In genomic region chr1:78686872-78687271, GRCm38 (mm10) we compare ENCODE assay signal across 9 mouse cellular contexts. TPM values are rescaled to one million over a fixed set of nuclear protein-coding genes. Genes with fewer than 3 reads are reported as not detected.
DNase-seq lines count a peak whose midpoint lies in the region; ATAC-seq and TF ChIP-seq lines count a peak whose summit lies in the region.
"Had no signal": no experiment of that assay in that cellular context is flagged by ENCODE, and none has a peak within 500 bp of the region (broad histone marks: within the 10 kb centered on the region; RNA-seq: fewer than 3 reads in every experiment).

No protein-coding gene starts in this region.

- TF ChIP-seq CTCF in left cerebral cortex, adult 2 months (IDR thresholded peaks at IDR 0.05), result peak; percentile 60
- TF ChIP-seq CTCF in kidney, postnatal 0 days (IDR thresholded peaks at IDR 0.05; ENCODE audit: low read depth), result peak; percentile 69

- peak; percentile 12 for DNase-seq in cerebellum, adult 11-12 months
- DNase-seq in cerebellum, postnatal 4 days (ENCODE audit: low spot score in 2 of 2), result no peak
- no peak for DNase-seq in left cerebral cortex, adult 2 months (ENCODE audit: extremely low spot score in 1 of 2, low spot score in 2 of 2)
- DNase-seq in left cerebral cortex, adult 11 months (ENCODE audit: low spot score), result no peak
- DNase-seq in R1 (ENCODE audit: low read depth, low spot score), result peak; percentile 44
- DNase-seq in kidney, postnatal 0 days (ENCODE audit: low spot score), result peak; percentile 45
- DNase-seq in thymus, postnatal 25 days, result peak; percentile 22
- no peak for DNase-seq in urinary bladder, postnatal 25 days (ENCODE audit: low spot score)

- no peaks in the 10 kb centered on the region for H3K4me1 ChIP-seq in kidney, postnatal 0 days (replicated peaks; ENCODE audit: insufficient read depth, low read length)

- H3K36me3 ChIP-seq in kidney, postnatal 0 days (ENCODE audit: insufficient read depth, low read length), result peaks cover 4% of the 10 kb centered on the region; the same call in 1 of the 2 replicates

- H3K27ac ChIP-seq in left cerebral cortex, adult 2 months, result no peak overlapping the region
- H3K27ac ChIP-seq in kidney, postnatal 0 days, result no peak overlapping the region
- H3K27ac ChIP-seq: macrophage had no signal

- no peaks in the 10 kb centered on the region for H3K27me3 ChIP-seq in kidney, postnatal 0 days (ENCODE audit: insufficient read depth, low read length)

- H3K9ac ChIP-seq in kidney, postnatal 0 days (ENCODE audit: low read depth, low read length), result no peak overlapping the region

- H3K9me3 ChIP-seq in kidney, postnatal 0 days (replicated peaks; ENCODE audit: low read length), result no peaks in the 10 kb centered on the region

- no peak overlapping the region for H3K4me3 ChIP-seq in left cerebral cortex, adult 2 months
- H3K4me3 ChIP-seq in kidney, postnatal 0 days (replicated peaks; ENCODE audit: low read depth, low read length), result no peak overlapping the region

- intact Hi-C loops in left cerebral cortex, adult 2 months (cut with DNase I), result loop anchor here (2.0 kb wide), 1 partner anchor 150 kb away; no protein-coding TSS in a partner anchor

- no peak for ATAC-seq in kidney, postnatal 0 days (replicated peaks; ENCODE audit: low FRiP score, low read depth)

- H3K4me2 ChIP-seq in kidney, postnatal 0 days (ENCODE audit: low read length), result no peak overlapping the region

RNA-seq across cellular contexts. Expression of gene Utp14b, which starts 29.0 kb away (rescaled TPM):
- total RNA-seq in left cerebral cortex, adult 2 months (2021), result 10 to 100 TPM; 17.0 to 25.6 TPM
- 2.6 and 2.7 TPM in 2 replicates for polyA plus RNA-seq in kidney, postnatal 0 days (2015; fragmentation: Nextera tagmentation; extraction: Ambion mirVana)

RNA-seq across cellular contexts. Expression of gene Acsl3, which starts 29.2 kb away (rescaled TPM):
- total RNA-seq in left cerebral cortex, adult 2 months (2021), result 100 to 1,000 TPM; 166 to 169 TPM
- polyA plus RNA-seq in kidney, postnatal 0 days (2015; fragmentation: Nextera tagmentation; extraction: Ambion mirVana), result 55.2 and 58.2 TPM in 2 replicates

Comparison
In these comparisons a context has a peak if more than half of its experiments do, and no peak if none do; other contexts are left out.
1. DNase-seq: peak in cerebellum, adult 11-12 months (single experiment), R1 (single experiment), kidney, postnatal 0 days (single experiment) and thymus, postnatal 25 days (single experiment); none in cerebellum, postnatal 4 days (0 of 2), left cerebral cortex, adult 2 months (0 of 2), left cerebral cortex, adult 11 months (single experiment) and urinary bladder, postnatal 25 days (single experiment).